Mouse (Mus musculus): ENCODE measurements around the gene Pde4b. TPM values are rescaled to one million over a fixed set of nuclear protein-coding genes. Genes with fewer than 3 reads are reported as not detected.

Pde4b gene
- polyA plus RNA-seq, 1 experiment from 2014 or later, result 6.2 TPM

DNA sequence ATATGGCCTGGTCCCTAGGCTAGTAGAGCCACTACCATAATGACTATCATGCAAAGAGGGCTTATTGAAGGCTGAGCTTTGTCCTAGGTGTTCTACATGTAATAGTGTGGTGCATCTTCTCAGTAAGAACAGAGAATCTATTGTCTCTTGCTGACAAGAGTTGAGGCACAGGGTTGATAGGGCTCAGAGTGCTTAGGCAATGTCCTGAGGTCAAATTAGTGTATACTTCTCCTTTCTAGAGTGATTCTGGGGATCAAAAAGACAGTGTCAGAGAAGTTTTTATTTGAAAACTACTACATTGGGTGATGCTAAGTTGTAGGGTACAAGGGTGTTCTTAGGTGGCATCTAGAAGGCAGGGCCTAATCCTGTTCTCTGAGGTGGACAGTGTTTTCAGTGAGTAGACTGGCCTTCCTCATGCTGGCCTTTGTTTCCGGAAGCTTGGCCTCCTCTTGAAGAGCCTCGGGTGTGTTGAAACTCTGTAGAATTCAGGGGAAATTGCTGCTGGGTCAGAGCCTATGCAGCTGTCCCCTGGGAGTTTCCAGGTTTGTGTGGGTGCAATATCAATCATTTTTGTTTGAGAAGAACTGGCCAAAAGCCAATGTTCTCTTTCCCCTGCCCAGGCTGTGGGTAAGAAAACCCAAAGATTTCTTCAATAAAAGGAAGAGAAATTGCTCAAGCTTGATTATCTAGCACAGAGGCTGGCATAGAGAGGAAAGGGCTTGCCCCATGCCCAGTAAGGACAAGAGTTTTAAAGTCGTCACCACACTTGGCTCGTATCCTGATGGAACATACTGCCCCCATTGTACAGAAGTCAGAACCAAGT is 536.7 kb downstream of the Pde4b start:
- WGBS, result 89% methylated on average over 4 of the region's 4 CpGs

GRCm38 (mm10) chr4:102624937-102625336 is 537.6 kb downstream of the Pde4b start:
- 72% methylated on average over 8 of the region's 8 CpGs for WGBS

More for the DNA sequence above, 536.7 kb downstream of the Pde4b start:
- Histone ChIP-seq H3K27me3 (ENCODE audit: low read depth, poor library complexity, severe bottlenecking) (no peaks in the 10 kb centered on the region), H3K9me3 (replicated peaks) (no peaks in the 10 kb centered on the region), H3K4me3 (no peak overlapping the region), H3K27ac (no peak overlapping the region), H3K4me1 (peaks cover 3% of the 10 kb centered on the region; the same call in 1 of the 2 replicates), H3K36me3 (no peaks in the 10 kb centered on the region)
- no peak for DNase-seq (ENCODE audit: low spot score)

GRCm38 (mm10) chr4:102627799-102628198 is 540.5 kb downstream of the Pde4b start:
- DNase-seq (ENCODE audit: low spot score), result no peak
- peaks cover 3% of the 10 kb centered on the region; the same call in 1 of the 2 replicates for H3K4me1 ChIP-seq
- H3K9me3 ChIP-seq (replicated peaks), result no peaks in the 10 kb centered on the region
- 91% methylated on average over 4 of the region's 4 CpGs for WGBS
- no peaks in the 10 kb centered on the region for H3K36me3 ChIP-seq
- H3K27me3 ChIP-seq (ENCODE audit: low read depth, poor library complexity, severe bottlenecking), result no peaks in the 10 kb centered on the region
- no peak overlapping the region for H3K27ac ChIP-seq
- H3K4me3 ChIP-seq, result no peak overlapping the region

More at GRCm38 (mm10) chr4:102624937-102625336, 537.6 kb downstream of the Pde4b start:
- Histone ChIP-seq H3K27me3 (ENCODE audit: low read depth, poor library complexity, severe bottlenecking) (no peaks in the 10 kb centered on the region), H3K36me3 (no peaks in the 10 kb centered on the region), H3K9me3 (replicated peaks) (no peaks in the 10 kb centered on the region), H3K4me3 (no peak overlapping the region), H3K4me1 (peaks cover 3% of the 10 kb centered on the region; the same call in 1 of the 2 replicates), H3K27ac (no peak overlapping the region)
- DNase-seq (ENCODE audit: low spot score), result no peak

DNA sequence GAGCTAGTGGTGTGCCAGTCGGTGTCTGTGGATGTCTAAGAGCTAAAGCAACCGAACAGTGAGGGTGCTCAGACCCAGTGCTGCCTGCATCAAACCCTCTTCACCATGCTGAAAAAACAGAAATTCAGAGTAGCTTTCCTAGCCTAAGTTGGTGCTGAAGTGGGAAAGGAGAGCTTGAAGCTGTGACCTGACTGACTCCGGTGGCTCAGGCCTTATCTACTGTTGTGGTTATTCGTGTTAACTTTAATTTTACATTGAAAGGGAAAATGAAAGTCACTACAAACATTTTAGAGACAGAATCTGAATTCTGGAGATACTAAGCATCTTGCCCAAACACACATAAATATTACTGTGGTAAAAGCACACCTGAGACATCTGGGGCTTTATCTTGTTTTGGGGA is 542.3 kb downstream of the Pde4b start:
- H3K27ac ChIP-seq, result no peak overlapping the region
- no peaks in the 10 kb centered on the region for H3K27me3 ChIP-seq (ENCODE audit: low read depth, poor library complexity, severe bottlenecking)
- H3K36me3 ChIP-seq, result no peaks in the 10 kb centered on the region
- no peaks in the 10 kb centered on the region for H3K9me3 ChIP-seq (replicated peaks)
- 86% methylated on average over 4 of the region's 4 CpGs for WGBS
- H3K4me3 ChIP-seq, result no peak overlapping the region
- DNase-seq (ENCODE audit: low spot score), result no peak
- H3K4me1 ChIP-seq, result no peaks in the 10 kb centered on the region

- Histone ChIP-seq H3K27me3 (ENCODE audit: low read depth, poor library complexity, severe bottlenecking) (no peaks in the 10 kb centered on the region), H3K4me3 (no peak overlapping the region), H3K9me3 (replicated peaks) (no peaks in the 10 kb centered on the region), H3K36me3 (no peaks in the 10 kb centered on the region), H3K27ac (no peak overlapping the region), H3K4me1 (no peaks in the 10 kb centered on the region)
- 68% methylated on average over 6 of the region's 6 CpGs for WGBS
- no peak for DNase-seq (ENCODE audit: low spot score)
These were observed 542.9 kb downstream of the Pde4b start for GRCm38 (mm10) chr4:102630261-102630660.

GRCm38 (mm10) chr4:102631624-102632023 is 544.3 kb downstream of the Pde4b start:
- no peaks in the 10 kb centered on the region for H3K27me3 ChIP-seq (ENCODE audit: low read depth, poor library complexity, severe bottlenecking)
- H3K27ac ChIP-seq, result no peak overlapping the region
- no peak overlapping the region for H3K4me3 ChIP-seq
- H3K9me3 ChIP-seq (replicated peaks), result no peaks in the 10 kb centered on the region
- no peaks in the 10 kb centered on the region for H3K4me1 ChIP-seq
- 68% methylated on average over 3 of the region's 3 CpGs for WGBS
- no peaks in the 10 kb centered on the region for H3K36me3 ChIP-seq
- DNase-seq (ENCODE audit: low spot score), result no peak

DNA sequence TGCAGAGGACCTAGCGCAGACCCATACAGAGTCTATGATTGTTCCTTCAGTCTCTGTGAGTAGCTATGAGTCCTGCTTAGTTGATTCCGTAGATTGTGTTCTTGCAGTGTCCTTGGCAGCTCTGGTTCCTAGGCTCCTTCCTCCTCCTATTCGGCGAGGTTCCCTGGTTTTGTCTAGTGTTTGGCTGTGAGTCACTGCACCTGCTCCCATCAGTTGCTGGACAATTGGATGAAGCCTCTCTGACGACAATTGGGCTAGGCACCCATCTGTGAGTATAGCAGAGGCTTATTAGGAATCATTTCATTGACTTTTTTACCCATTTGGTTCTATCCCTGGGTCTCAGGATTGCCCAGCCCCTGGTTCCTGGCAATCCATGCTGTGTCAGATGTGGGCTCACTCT is 545.9 kb downstream of the Pde4b start:
- no peaks in the 10 kb centered on the region for H3K27me3 ChIP-seq (ENCODE audit: low read depth, poor library complexity, severe bottlenecking)
- no peaks in the 10 kb centered on the region for H3K4me1 ChIP-seq
- no peaks in the 10 kb centered on the region for H3K9me3 ChIP-seq (replicated peaks)
- WGBS, result 87% methylated on average over 5 of the region's 5 CpGs
- DNase-seq (ENCODE audit: low spot score), result no peak
- H3K36me3 ChIP-seq, result no peaks in the 10 kb centered on the region
- H3K4me3 ChIP-seq, result no peak overlapping the region
- H3K27ac ChIP-seq, result no peak overlapping the region

- H3K4me1 ChIP-seq, result no peaks in the 10 kb centered on the region
- no peaks in the 10 kb centered on the region for H3K36me3 ChIP-seq
- no peak overlapping the region for H3K27ac ChIP-seq
- no peak for DNase-seq (ENCODE audit: low spot score)
- H3K9me3 ChIP-seq (replicated peaks), result no peaks in the 10 kb centered on the region
- H3K27me3 ChIP-seq (ENCODE audit: low read depth, poor library complexity, severe bottlenecking), result no peaks in the 10 kb centered on the region
- 81% methylated on average over 9 of the region's 9 CpGs for WGBS
- H3K4me3 ChIP-seq, result no peak overlapping the region
These were observed 547.9 kb downstream of the Pde4b start for GRCm38 (mm10) chr4:102635258-102635657.

- DNase-seq (ENCODE audit: low spot score), result no peak
- no peak overlapping the region for H3K4me3 ChIP-seq
- WGBS, result 78% methylated on average over 8 of the region's 8 CpGs
- no peaks in the 10 kb centered on the region for H3K36me3 ChIP-seq
- H3K27ac ChIP-seq, result no peak overlapping the region
- H3K4me1 ChIP-seq, result no peaks in the 10 kb centered on the region
- no peaks in the 10 kb centered on the region for H3K27me3 ChIP-seq (ENCODE audit: low read depth, poor library complexity, severe bottlenecking)
- H3K9me3 ChIP-seq (replicated peaks), result no peaks in the 10 kb centered on the region
These were observed 548.6 kb downstream of the Pde4b start for GRCm38 (mm10) chr4:102635944-102636343.

DNA sequence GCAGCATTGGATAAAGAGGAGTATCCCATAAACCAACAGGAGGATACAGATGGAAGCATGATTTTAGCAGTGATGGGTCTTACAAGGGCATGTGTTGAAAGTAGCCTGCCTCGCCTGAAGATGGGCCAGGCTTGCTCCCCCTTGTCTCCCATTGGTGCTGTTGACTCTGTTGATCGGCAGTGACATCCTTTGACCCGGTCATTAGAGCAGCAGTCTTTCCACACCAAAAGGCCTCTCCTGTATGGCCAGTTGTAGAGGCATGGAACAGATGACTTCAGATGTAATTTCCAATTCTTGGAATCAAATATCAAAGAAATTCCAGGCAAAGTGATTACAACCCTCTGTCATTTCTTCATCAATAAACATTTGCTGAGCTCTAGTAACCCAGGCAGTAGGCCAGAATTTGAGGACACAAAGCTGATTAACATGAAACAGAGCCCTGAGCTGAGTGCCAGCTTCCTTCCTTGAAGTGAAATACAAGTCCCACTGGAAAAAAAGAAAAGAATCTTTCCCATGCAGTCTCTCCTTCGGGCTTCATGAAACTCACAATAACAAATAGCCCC is 550.1 kb downstream of the Pde4b start:
- Histone ChIP-seq H3K27ac (no peak overlapping the region), H3K36me3 (no peaks in the 10 kb centered on the region), H3K9me3 (replicated peaks) (no peaks in the 10 kb centered on the region), H3K27me3 (ENCODE audit: low read depth, poor library complexity, severe bottlenecking) (no peaks in the 10 kb centered on the region), H3K4me1 (no peaks in the 10 kb centered on the region), H3K4me3 (no peak overlapping the region)
- 76% methylated on average over 4 of the region's 4 CpGs for WGBS
- no peak for DNase-seq (ENCODE audit: low spot score)

DNA sequence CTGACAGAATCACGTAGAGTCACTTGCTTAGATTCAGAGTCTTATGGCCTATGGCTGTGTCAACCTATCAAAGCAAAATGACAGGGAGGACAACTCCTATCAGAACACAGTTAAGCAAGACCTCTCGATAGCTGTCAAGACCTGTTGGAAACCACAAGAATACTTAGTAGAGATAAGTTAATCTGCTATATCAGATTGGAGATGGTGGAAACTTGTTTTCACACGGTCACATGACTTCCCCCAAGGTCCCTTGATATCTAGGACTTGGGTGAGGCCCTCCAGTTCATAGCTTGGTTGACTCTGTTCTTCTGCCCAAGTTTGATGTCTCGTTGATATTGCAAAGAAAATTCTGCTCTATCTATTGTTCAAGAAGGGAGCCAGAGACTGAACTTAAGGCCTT is 553.6 kb downstream of the Pde4b start:
- Histone ChIP-seq H3K27ac (no peak overlapping the region), H3K9me3 (replicated peaks) (no peaks in the 10 kb centered on the region), H3K36me3 (no peaks in the 10 kb centered on the region), H3K27me3 (ENCODE audit: low read depth, poor library complexity, severe bottlenecking) (no peaks in the 10 kb centered on the region), H3K4me3 (no peak overlapping the region), H3K4me1 (no peaks in the 10 kb centered on the region)
- DNase-seq (ENCODE audit: low spot score), result no peak
- 89% methylated on average over 4 of the region's 4 CpGs for WGBS

DNA sequence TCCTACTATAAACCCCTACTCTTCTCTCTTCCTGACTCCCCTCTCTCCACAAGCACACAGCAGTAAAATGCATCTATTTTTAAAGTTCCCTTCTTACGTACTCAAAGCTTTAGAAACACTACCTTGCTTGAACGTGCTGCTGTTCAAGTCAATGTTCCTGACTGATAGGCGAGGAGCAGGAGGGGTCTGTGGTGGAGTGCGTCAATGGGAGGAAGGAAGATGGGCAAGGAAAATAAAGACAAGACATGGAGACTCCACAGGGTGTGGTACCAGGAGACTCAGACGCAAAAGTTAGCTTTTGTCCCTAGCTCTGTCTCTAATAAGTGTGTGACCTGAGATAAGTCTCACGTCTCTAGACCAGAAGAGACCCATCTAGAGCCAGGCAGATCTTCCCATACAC is 556.7 kb downstream of the Pde4b start:
- DNase-seq (ENCODE audit: low spot score), result no peak
- WGBS, result 78% methylated on average over 6 of the region's 6 CpGs
- no peak overlapping the region for H3K4me3 ChIP-seq
- no peaks in the 10 kb centered on the region for H3K36me3 ChIP-seq
- no peak overlapping the region for H3K27ac ChIP-seq
- no peaks in the 10 kb centered on the region for H3K27me3 ChIP-seq (ENCODE audit: low read depth, poor library complexity, severe bottlenecking)
- no peaks in the 10 kb centered on the region for H3K4me1 ChIP-seq
- no peaks in the 10 kb centered on the region for H3K9me3 ChIP-seq (replicated peaks)

DNA sequence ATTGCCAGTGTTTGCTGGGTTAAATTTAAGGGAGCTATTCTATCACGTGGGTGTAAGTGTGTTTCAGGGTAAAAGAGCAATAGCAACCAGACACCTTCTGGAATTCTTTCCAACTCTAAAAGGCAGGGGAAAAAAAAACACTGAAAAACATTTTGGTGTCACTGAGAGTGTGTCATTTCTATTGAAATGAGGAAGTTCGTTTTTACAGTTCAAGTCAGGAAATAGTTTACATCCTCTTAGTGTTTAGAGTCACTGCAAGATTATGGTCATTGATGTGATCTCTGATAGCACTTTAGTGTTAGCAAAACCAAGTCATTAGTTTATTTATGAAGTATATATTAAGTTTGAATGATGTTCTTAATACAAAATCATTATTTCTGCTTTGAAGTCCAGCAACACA is 559.7 kb downstream of the Pde4b start:
- Histone ChIP-seq H3K4me3 (no peak overlapping the region), H3K27ac (no peak overlapping the region), H3K9me3 (replicated peaks) (no peaks in the 10 kb centered on the region), H3K4me1 (no peaks in the 10 kb centered on the region), H3K36me3 (no peaks in the 10 kb centered on the region), H3K27me3 (ENCODE audit: low read depth, poor library complexity, severe bottlenecking) (no peaks in the 10 kb centered on the region)
- DNase-seq (ENCODE audit: low spot score), result no peak
- 55% methylated on average over 2 of the region's 2 CpGs for WGBS
